Mouse (Mus musculus) kidney, postnatal 14 days (tissue): ENCODE results near the gene 1190005I06Rik.

Source experiments
- DNase-seq: peaks from one replicate; pipeline ENCODE4 v3.0.0; 2022; ENCODE audit warnings: mixed read lengths

Gene 1190005I06Rik

GRCm38 (mm10) chr8:120619235-120620180 is 27.9 kb downstream of the 1190005I06Rik start:
- no peak for DNase-seq

- peak; percentile 72 for DNase-seq
Measured at GRCm38 (mm10) chr8:120618110-120618509, 29.3 kb downstream of the 1190005I06Rik start.

GRCm38 (mm10) chr8:120616663-120617626 is 30.5 kb downstream of the 1190005I06Rik start:
- no peak for DNase-seq

- DNase-seq: no peak
Measured at GRCm38 (mm10) chr8:120614491-120614890, 32.9 kb downstream of the 1190005I06Rik start.

GRCm38 (mm10) chr8:120610824-120611223 is 36.6 kb downstream of the 1190005I06Rik start:
- no peak for DNase-seq

- peak; percentile 80 for DNase-seq
Measured at GRCm38 (mm10) chr8:120607885-120608284, 39.5 kb downstream of the 1190005I06Rik start.

GRCm38 (mm10) chr8:120607460-120607859 is 40.0 kb downstream of the 1190005I06Rik start:
- DNase-seq: no peak

GRCm38 (mm10) chr8:120602672-120603071 is 44.8 kb downstream of the 1190005I06Rik start:
- DNase-seq: no peak

- DNase-seq: peak; percentile 87
Measured at GRCm38 (mm10) chr8:120599504-120599903, 47.9 kb downstream of the 1190005I06Rik start.

- DNase-seq: no peak
Measured at GRCm38 (mm10) chr8:120598579-120598978, 48.9 kb downstream of the 1190005I06Rik start.

- peak; percentile 68 for DNase-seq
Measured at GRCm38 (mm10) chr8:120595963-120596362, 51.5 kb downstream of the 1190005I06Rik start.

GRCm38 (mm10) chr8:120594571-120594970 is 52.9 kb downstream of the 1190005I06Rik start:
- DNase-seq: no peak

- DNase-seq: no peak
Measured at GRCm38 (mm10) chr8:120591587-120592292, 55.7 kb downstream of the 1190005I06Rik start.

- peak; percentile 48 for DNase-seq
Measured at GRCm38 (mm10) chr8:120589921-120590320, 57.5 kb downstream of the 1190005I06Rik start.

- peak; percentile 100 for DNase-seq
Measured at GRCm38 (mm10) chr8:120588908-120589771, 58.3 kb downstream of the 1190005I06Rik start, which contains the start of gene Gins2. Gins2 (minus strand) TSS chr8:120589304.

- no peak for DNase-seq
Measured at GRCm38 (mm10) chr8:120585521-120585920, 61.9 kb downstream of the 1190005I06Rik start.

- DNase-seq: no peak
Measured at GRCm38 (mm10) chr8:120581811-120582210, 65.6 kb downstream of the 1190005I06Rik start.

- DNase-seq: no peak
Measured at GRCm38 (mm10) chr8:120581329-120581728, 66.1 kb downstream of the 1190005I06Rik start.

GRCm38 (mm10) chr8:120580336-120581000 is 67.0 kb downstream of the 1190005I06Rik start:
- no peak for DNase-seq

- DNase-seq: no peak
Measured at GRCm38 (mm10) chr8:120577821-120578220, 69.6 kb downstream of the 1190005I06Rik start.

GRCm38 (mm10) chr8:120575801-120576200 is 71.6 kb downstream of the 1190005I06Rik start:
- DNase-seq: peak; percentile 81
